Mouse (Mus musculus): Measurements from ENCODE around the gene Dnajb11. TPM values are rescaled to one million over a fixed set of nuclear protein-coding genes. Genes with fewer than 3 reads are reported as not detected.

Gene Dnajb11
- 10 to 100 TPM; 67.1 to 67.8 TPM for total RNA-seq (2021)
- long read RNA-seq, experiment 1, transcript Dnajb11-201 (10 exons, 1,927 nt): major isoform, 177 of 186 reads
- long read RNA-seq, experiment 1, partial matches to known transcripts: 2 of 186 reads
- long read RNA-seq, experiment 1, other reads (novel, unspliced or antisense): 5 of 186 reads
- long read RNA-seq, experiment 2, transcript Dnajb11-201 (10 exons, 1,927 nt): major isoform, 120 of 129 reads
- long read RNA-seq, experiment 2, partial matches to known transcripts: 3 of 129 reads
- long read RNA-seq, experiment 2, other reads (novel, unspliced or antisense): 4 of 129 reads

GRCm38 (mm10) chr16:22857431-22858113, at the start of gene Dnajb11, which contains the start of gene Tbccd1:
Dnajb11 (plus strand) TSS chr16:22857845.
Tbccd1 (minus strand) TSS chr16:22857669.
- peak; percentile 99 to 100 for DNase-seq (ENCODE audit: low spot score in 2 of 2)

- DNase-seq (ENCODE audit: low spot score in 2 of 2): no peak
Measured at GRCm38 (mm10) chr16:22811477-22811876, 46.2 kb upstream of the Dnajb11 start, which contains the start of gene Crygs. Crygs (minus strand) TSS chr16:22811577.

GRCm38 (mm10) chr16:22820731-22821130, 36.9 kb upstream of the Dnajb11 start:
- peak; percentile 53 to 66 for DNase-seq (ENCODE audit: low spot score in 2 of 2)

- no peak for DNase-seq (ENCODE audit: low spot score in 2 of 2)
Measured at GRCm38 (mm10) chr16:22832932-22833525, 24.6 kb upstream of the Dnajb11 start.

- DNase-seq (ENCODE audit: low spot score in 2 of 2): no peak
Measured at GRCm38 (mm10) chr16:22839146-22839857, 18.3 kb upstream of the Dnajb11 start.

GRCm38 (mm10) chr16:22842871-22843270, 14.8 kb upstream of the Dnajb11 start:
- no peak for DNase-seq (ENCODE audit: low spot score in 2 of 2)

- peak; percentile 75 to 79 for DNase-seq (ENCODE audit: low spot score in 2 of 2)
Measured at GRCm38 (mm10) chr16:22844061-22844801, 13.4 kb upstream of the Dnajb11 start.

GRCm38 (mm10) chr16:22844834-22845233, 12.8 kb upstream of the Dnajb11 start:
- DNase-seq (ENCODE audit: low spot score in 2 of 2): no peak

GRCm38 (mm10) chr16:22845481-22845880, 12.2 kb upstream of the Dnajb11 start:
- no peak for DNase-seq (ENCODE audit: low spot score in 2 of 2)

- no peak for DNase-seq (ENCODE audit: low spot score in 2 of 2)
Measured at GRCm38 (mm10) chr16:22847686-22848085, 10.0 kb upstream of the Dnajb11 start.

- no peak for DNase-seq (ENCODE audit: low spot score in 2 of 2)
Measured at GRCm38 (mm10) chr16:22848331-22848730, 9.3 kb upstream of the Dnajb11 start.

GRCm38 (mm10) chr16:22852709-22853108, 4.9 kb upstream of the Dnajb11 start:
- DNase-seq (ENCODE audit: low spot score in 2 of 2): no peak

- DNase-seq (ENCODE audit: low spot score in 2 of 2): no peak
Measured at GRCm38 (mm10) chr16:22856773-22857172, 872 bp upstream of the Dnajb11 start.

GRCm38 (mm10) chr16:22872397-22872796, 14.8 kb downstream of the Dnajb11 start:
- no peak for DNase-seq (ENCODE audit: low spot score in 2 of 2)

- no peak for DNase-seq (ENCODE audit: low spot score in 2 of 2)
Measured at GRCm38 (mm10) chr16:22873369-22873768, 15.7 kb downstream of the Dnajb11 start.

GRCm38 (mm10) chr16:22876218-22877043, 18.8 kb downstream of the Dnajb11 start:
- peak; percentile 15 to 57 for DNase-seq (ENCODE audit: low spot score in 2 of 2)

GRCm38 (mm10) chr16:22877660-22878390, 20.2 kb downstream of the Dnajb11 start:
- no peak for DNase-seq (ENCODE audit: low spot score in 2 of 2)

GRCm38 (mm10) chr16:22878716-22879115, 21.1 kb downstream of the Dnajb11 start:
- DNase-seq (ENCODE audit: low spot score in 2 of 2): no peak

Measured in left cerebral cortex, adult 18-20 months (tissue).